Mouse (Mus musculus) liver, embryonic 16.5 days (tissue): Measurements from ENCODE around the gene Adam20. TPM values are rescaled to one million over a fixed set of nuclear protein-coding genes. Genes with fewer than 3 reads are reported as not detected.
"Not testable (repeated sequence)": the region's sequence is repeated elsewhere in the genome, so short reads cannot be mapped to it uniquely, and the experiment has no call there.

ENCODE experiments used
- ATAC-seq: fragments of 200-750 bp; cut with Nextera tagmentation; 2 replicates; pipeline ENCODE4 v1.8.0; 2017; ENCODE audit warnings: low read depth, mild to moderate bottlenecking, moderate number of reproducible peaks, moderate library complexity
- H3K27ac ChIP-seq: fragments of 300-500 bp; sonication (generic); 2 replicates; pipeline ENCODE4 v1.5.1; 2014; ENCODE audit warnings: mild to moderate bottlenecking, low read length
- H3K27me3 ChIP-seq: fragments of 300-500 bp; sonication (generic); 2 replicates; pipeline ENCODE4 v1.6.1; 2014; ENCODE audit warnings: low read depth, low read length, mixed read lengths; ENCODE audit not compliant: control insufficient read depth, insufficient read depth
- H3K36me3 ChIP-seq: fragments of 300-500 bp; sonication (generic); 2 replicates; pipeline ENCODE4 v1.6.1; 2014; ENCODE audit warnings: mild to moderate bottlenecking; ENCODE audit not compliant: control insufficient read depth, insufficient read depth
- H3K4me1 ChIP-seq: fragments of 300-500 bp; sonication (generic); 2 replicates; pipeline ENCODE4 v1.6.1; 2014; ENCODE audit warnings: low read depth, low read length, mixed read lengths; ENCODE audit not compliant: control insufficient read depth
- H3K4me2 ChIP-seq: fragments of 300-500 bp; sonication (generic); 2 replicates; pipeline ENCODE4 v1.6.1; 2014; ENCODE audit warnings: low read depth, low read length, mixed read lengths
- H3K4me3 ChIP-seq: fragments of 300-500 bp; sonication (generic); 2 replicates; pipeline ENCODE4 v1.5.1; 2014; ENCODE audit warnings: low read depth, mild to moderate bottlenecking, low read length
- H3K9ac ChIP-seq: fragments of 300-500 bp; sonication (generic); 2 replicates; pipeline ENCODE4 v1.6.1; 2014; ENCODE audit warnings: low read depth, low read length
- H3K9me3 ChIP-seq: fragments of 300-500 bp; sonication (generic); replicated peaks from 2 replicates; pipeline ENCODE4 v1.6.1; 2016; ENCODE audit warnings: low read length; ENCODE audit not compliant: control insufficient read depth
- WGBS: fragments of 180-500 bp; shearing (Covaris S2); extraction: QIAGEN DNeasy Blood & Tissue Kit; methylation state at CpG from one replicate; pipeline ENCODE4 v1.1.7; 2014; ENCODE audit not compliant: insufficient replicate concordance; 5-methylcytosine and 5-hydroxymethylcytosine counted together
- polyA plus RNA-seq: library from polyadenylated mRNA; unstranded; fragments of >200 nt; fragmentation: Nextera tagmentation; extraction: Ambion mirVana; gene quantifications from 2 replicates; pipeline ENCODE4 v1.2.1, GENCODE M21; 2015

Adam20 gene
- polyA plus RNA-seq = not detected in 2 replicates

DNA sequence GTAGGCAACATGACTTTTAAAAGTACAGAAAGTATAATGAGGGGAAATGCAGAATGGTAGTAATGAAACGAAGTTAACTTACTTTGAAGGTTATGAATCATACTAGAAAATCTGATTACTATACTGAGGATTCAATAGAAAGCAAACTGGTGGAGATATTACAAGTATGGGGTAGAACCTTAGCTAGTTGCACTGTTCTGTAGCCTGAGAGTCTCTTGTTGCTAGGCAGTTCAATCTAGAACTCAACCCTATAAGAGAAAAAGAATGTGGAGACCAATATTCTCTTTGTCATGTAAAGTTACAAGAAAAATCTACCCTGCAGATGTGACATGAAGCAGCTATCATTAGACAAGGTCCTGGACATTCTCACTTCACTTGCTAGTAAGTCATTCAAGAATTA is at the start of gene Adam20:
Adam20 (plus strand) TSS at position 301 of the 400 bp plus-strand sequence.
- H3K27ac ChIP-seq, H3K4me3 ChIP-seq, H3K27me3 ChIP-seq, ATAC-seq, H3K36me3 ChIP-seq, H3K4me1 ChIP-seq, H3K9ac ChIP-seq, H3K4me2 ChIP-seq, H3K9me3 ChIP-seq: not testable (repeated sequence)
- WGBS = 37% methylated on average over 1 of the region's 1 CpGs

DNA sequence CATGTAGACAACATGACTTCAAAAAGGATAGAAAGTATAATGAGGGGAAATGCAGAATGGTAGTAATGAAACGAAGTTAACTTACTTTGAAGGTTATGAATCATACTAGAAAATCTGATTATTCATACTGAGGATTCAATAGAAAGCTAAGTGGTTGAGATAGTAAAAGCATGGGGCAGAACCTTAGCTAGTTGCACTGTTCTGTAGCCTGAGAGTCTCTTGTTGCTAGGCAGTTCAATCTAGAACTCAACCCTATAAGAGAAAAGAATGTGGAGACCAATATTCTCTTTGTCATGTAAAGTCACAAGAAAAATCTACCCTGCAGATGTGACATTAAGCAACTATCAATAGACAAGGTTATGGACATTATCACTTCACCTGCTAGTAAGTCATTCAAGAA is 41.2 kb upstream of the Adam20 start, which contains the start of gene Adam25:
Adam25 (plus strand) TSS at position 301 of the 400 bp plus-strand sequence.
- not testable (repeated sequence) for H3K4me3 ChIP-seq, H3K4me2 ChIP-seq, ATAC-seq, H3K27ac ChIP-seq, H3K36me3 ChIP-seq, H3K9me3 ChIP-seq, H3K27me3 ChIP-seq, H3K9ac ChIP-seq, H3K4me1 ChIP-seq
- WGBS = 24% methylated on average over 1 of the region's 1 CpGs

DNA sequence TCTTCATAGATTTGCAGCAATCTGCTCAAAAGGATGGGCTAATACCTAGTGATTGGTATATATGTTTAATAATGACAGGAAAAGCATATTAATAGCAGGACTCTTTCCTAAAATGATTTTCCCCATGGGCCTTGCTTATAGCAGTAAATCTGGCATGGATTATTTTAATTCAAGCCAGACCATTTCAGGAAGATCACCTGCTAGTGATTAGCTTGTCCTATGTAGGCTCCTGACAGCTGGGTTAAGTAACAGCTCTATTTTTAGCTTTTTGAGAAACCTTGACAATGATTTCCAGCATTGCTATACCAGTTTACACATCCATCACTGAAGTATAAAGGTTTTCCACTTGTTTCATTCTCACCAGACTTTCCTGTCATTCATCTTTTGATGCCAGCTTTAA is 9.8 kb upstream of the Adam20 start:
- no peak overlapping the region for H3K4me2 ChIP-seq
- no peak for ATAC-seq
- H3K9me3 ChIP-seq = no peaks in the 10 kb centered on the region
- H3K27me3 ChIP-seq = no peaks in the 10 kb centered on the region
- H3K4me3 ChIP-seq = no peak overlapping the region
- H3K27ac ChIP-seq = no peak overlapping the region
- H3K4me1 ChIP-seq = no peaks in the 10 kb centered on the region
- no peak overlapping the region for H3K9ac ChIP-seq
- H3K36me3 ChIP-seq = no peaks in the 10 kb centered on the region

DNA sequence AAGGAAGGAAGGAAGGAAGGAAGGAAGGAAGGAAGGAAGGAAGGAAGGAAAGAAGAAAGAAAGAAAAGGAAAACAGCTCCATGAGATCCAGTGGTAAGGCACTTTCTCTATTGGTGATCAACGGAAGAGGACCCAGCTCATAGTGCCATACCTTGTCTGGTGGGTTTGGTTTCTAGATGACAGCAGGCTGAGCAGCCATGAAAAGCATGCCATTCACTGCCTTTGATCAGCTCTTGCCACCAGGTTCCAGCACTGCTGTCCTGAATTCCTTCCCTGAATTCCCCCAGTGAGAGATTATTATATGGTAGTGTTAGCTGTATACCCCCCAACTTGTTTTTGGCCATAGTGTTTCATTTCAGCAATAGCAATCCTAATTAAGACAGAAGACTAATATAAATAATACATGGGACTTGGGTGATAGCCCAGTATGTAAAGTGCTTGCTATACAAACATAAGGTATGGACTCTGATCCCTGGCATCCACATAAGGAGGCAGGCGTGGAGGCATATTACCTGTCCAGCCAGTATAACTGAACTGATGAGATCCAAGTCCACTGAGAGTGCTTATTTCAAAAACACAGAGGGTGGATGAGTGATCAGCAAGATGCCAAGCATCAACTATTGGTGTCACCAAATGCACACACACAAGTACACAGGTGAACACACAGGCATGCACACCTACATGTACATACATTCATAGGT is 10.5 kb downstream of the Adam20 start:
- no peaks in the 10 kb centered on the region for H3K4me1 ChIP-seq
- no peak overlapping the region for H3K27ac ChIP-seq
- no peaks in the 10 kb centered on the region for H3K36me3 ChIP-seq
- H3K27me3 ChIP-seq = no peaks in the 10 kb centered on the region
- H3K9ac ChIP-seq = no peak overlapping the region
- no peaks in the 10 kb centered on the region for H3K9me3 ChIP-seq
- H3K4me3 ChIP-seq = no peak overlapping the region
- 58% methylated on average over 2 of the region's 2 CpGs for WGBS
- H3K4me2 ChIP-seq = no peak overlapping the region
- ATAC-seq = no peak

Other genes starting within 250 kb of the Adam20 start
- not detected in 2 replicates for gene Adam24, start 118.2 kb upstream of the Adam20 start, polyA plus RNA-seq
- gene Adam25, start 41.1 kb upstream of the Adam20 start, polyA plus RNA-seq = not detected in 2 replicates
- gene Adam39, start 29.7 kb downstream of the Adam20 start, polyA plus RNA-seq = not detected in 2 replicates